Mouse (Mus musculus): ENCODE measurements around the gene Marveld2. TPM values are rescaled to one million over a fixed set of nuclear protein-coding genes. Genes with fewer than 3 reads are reported as not detected.
A peak's percentile ranks its signal among the peaks of the same experiment; 100 is the strongest.

The Marveld2 gene
- polyA plus RNA-seq, 1 experiment from 2014 or later: 20.8 TPM

DNA sequence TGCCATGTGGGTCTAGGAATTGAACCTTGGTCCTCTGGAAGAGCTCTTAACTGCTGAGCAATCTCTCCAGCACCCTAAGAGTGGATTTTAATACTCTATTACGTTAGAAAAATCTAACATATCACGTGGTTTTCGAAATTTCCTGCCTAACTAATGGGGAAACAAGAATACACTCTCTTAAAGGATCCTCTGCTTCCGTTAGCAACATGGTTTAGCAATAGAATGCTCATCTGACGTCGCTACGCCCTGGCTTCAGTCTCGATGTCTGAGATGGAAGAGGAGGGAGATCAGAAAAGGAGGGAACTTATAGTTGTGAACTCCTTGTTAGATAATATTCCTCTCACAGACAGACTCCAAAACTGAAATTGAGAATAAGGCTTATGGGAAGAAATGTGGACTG, 31.5 kb upstream of the Marveld2 start:
- Histone ChIP-seq H3K9ac (ENCODE audit: low read depth, low read length) (no peak overlapping the region), H3K36me3 (ENCODE audit: control insufficient read depth, insufficient read depth) (peaks cover 23% of the 10 kb centered on the region), H3K27me3 (replicated peaks; ENCODE audit: control insufficient read depth, insufficient read depth, low read length) (no peaks in the 10 kb centered on the region), H3K4me3 (ENCODE audit: low read depth, low read length) (no peak overlapping the region), H3K9me3 (ENCODE audit: control insufficient read depth) (no peaks in the 10 kb centered on the region), H3K4me1 (replicated peaks; ENCODE audit: control insufficient read depth, insufficient read depth, low read length) (no peaks in the 10 kb centered on the region), H3K4me2 (replicated peaks; ENCODE audit: low read depth) (no peak overlapping the region), H3K27ac (ENCODE audit: low read depth, low read length) (no peak overlapping the region)
- ATAC-seq: no peak
- 92% methylated on average over 8 of the region's 8 CpGs for WGBS
- no peak for TF ChIP-seq CTCF (IDR thresholded peaks at IDR 0.05; ENCODE audit: low read depth)

DNA sequence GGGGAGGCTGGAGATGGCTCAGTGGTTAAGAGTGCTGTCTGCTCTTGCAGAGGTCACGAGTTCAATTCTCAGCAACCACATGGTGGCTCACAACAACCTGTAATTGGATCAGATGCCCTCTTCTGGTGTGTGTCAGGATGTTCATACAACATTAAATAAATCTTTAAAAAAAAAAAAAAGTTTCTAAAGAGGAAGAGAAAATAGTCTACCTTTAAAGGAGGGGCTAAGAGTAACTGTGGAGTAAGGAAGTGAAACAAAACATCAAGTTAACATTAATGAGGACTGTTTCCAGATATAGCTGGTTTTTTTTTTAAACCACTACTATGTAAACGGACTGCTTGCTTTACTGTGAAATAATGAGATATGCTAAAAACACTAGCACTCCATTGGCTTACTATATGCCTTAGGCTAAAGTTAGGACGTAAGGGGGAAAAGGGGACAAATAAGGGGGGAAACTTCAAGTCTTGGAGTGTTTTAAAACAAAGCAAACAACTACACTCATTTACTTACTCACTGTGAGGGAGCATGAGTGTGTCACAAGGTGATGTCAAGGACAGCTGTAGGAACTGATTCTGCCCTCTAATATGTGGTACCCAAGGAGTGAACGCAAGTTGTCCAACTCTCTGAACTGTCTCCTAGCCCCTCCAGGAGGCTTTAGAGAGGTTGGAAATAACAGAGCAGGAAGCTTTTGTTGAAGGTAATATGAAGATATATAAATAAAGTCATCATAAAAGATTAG, 25.9 kb upstream of the Marveld2 start:
- peaks cover 53% of the 10 kb centered on the region for H3K36me3 ChIP-seq (ENCODE audit: control insufficient read depth, insufficient read depth)

DNA sequence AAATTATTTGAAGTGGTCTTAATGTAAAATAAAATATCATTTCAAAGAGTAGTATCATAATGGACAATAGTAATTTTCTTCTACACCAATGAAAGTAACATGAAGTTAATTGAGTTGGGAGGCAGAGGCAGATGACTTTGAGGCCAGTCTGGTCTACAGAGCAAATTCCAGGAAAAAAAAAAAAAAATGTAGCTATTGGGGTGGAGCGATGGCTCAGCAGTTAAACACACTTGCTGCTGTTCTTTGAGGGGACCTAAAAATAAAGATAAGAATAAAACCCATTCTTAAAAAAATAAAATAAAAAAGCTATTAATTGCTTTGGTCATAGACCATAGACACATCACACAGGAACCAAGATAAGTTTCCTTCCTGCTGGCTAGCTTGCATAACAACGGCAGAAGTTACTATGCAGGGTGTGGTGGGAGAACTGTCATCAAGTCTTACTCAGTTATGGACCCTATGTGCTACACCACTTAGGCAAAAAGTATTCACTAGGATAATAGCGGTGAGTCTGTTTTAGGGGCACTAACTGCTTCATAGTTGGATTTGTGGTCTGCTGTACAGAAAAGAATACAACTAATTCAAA, 17.4 kb upstream of the Marveld2 start:
- no peak overlapping the region for H3K4me3 ChIP-seq (ENCODE audit: low read depth, low read length)
- no peak overlapping the region for H3K4me2 ChIP-seq (replicated peaks; ENCODE audit: low read depth)
- no peaks in the 10 kb centered on the region for H3K27me3 ChIP-seq (replicated peaks; ENCODE audit: control insufficient read depth, insufficient read depth, low read length)
- H3K9ac ChIP-seq (ENCODE audit: low read depth, low read length): no peak overlapping the region
- WGBS: 81% methylated on average over 3 of the region's 3 CpGs
- TF ChIP-seq CTCF (IDR thresholded peaks at IDR 0.05; ENCODE audit: low read depth): no peak
- no peak for ATAC-seq
- peaks cover 61% of the 10 kb centered on the region for H3K36me3 ChIP-seq (ENCODE audit: control insufficient read depth, insufficient read depth)
- H3K4me1 ChIP-seq (replicated peaks; ENCODE audit: control insufficient read depth, insufficient read depth, low read length): no peaks in the 10 kb centered on the region
- no peak overlapping the region for H3K27ac ChIP-seq (ENCODE audit: low read depth, low read length)
- H3K9me3 ChIP-seq (ENCODE audit: control insufficient read depth): no peaks in the 10 kb centered on the region

More for the DNA sequence above, 25.9 kb upstream of the Marveld2 start:
- Histone ChIP-seq H3K27ac (ENCODE audit: low read depth, low read length) (no peak overlapping the region), H3K27me3 (replicated peaks; ENCODE audit: control insufficient read depth, insufficient read depth, low read length) (no peaks in the 10 kb centered on the region), H3K4me2 (replicated peaks; ENCODE audit: low read depth) (no peak overlapping the region), H3K9me3 (ENCODE audit: control insufficient read depth) (no peaks in the 10 kb centered on the region), H3K4me3 (ENCODE audit: low read depth, low read length) (no peak overlapping the region), H3K9ac (ENCODE audit: low read depth, low read length) (no peak overlapping the region), H3K4me1 (replicated peaks; ENCODE audit: control insufficient read depth, insufficient read depth, low read length) (no peaks in the 10 kb centered on the region)
- TF ChIP-seq CTCF (IDR thresholded peaks at IDR 0.05; ENCODE audit: low read depth): no peak
- 88% methylated on average over 4 of the region's 4 CpGs for WGBS
- ATAC-seq: no peak

DNA sequence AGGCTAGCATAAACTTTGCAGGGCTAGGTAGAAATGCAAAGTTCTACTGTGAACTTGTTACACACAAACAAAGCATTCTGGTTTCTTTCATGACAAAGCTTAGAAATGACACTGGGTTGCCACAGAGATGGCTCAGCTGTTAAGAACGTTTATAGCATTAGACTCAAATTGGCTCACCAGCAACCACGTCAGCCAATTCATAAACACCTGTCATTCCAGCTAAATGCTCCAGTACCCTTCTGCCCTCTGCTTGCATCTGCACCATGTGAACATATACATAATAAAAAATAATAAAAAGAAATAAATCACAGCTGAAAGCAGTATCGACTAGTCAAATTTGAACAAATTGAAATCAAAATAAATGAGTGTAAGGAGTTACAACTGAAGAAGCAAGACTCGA, 5.5 kb upstream of the Marveld2 start:
- Histone ChIP-seq H3K9ac (ENCODE audit: low read depth, low read length) (no peak overlapping the region), H3K4me1 (replicated peaks; ENCODE audit: control insufficient read depth, insufficient read depth, low read length) (no peaks in the 10 kb centered on the region), H3K4me2 (replicated peaks; ENCODE audit: low read depth) (no peak overlapping the region), H3K27ac (ENCODE audit: low read depth, low read length) (no peak overlapping the region), H3K4me3 (ENCODE audit: low read depth, low read length) (no peak overlapping the region), H3K9me3 (ENCODE audit: control insufficient read depth) (no peaks in the 10 kb centered on the region), H3K27me3 (replicated peaks; ENCODE audit: control insufficient read depth, insufficient read depth, low read length) (no peaks in the 10 kb centered on the region), H3K36me3 (ENCODE audit: control insufficient read depth, insufficient read depth) (peaks cover 52% of the 10 kb centered on the region)
- WGBS: 76% methylated on average over 4 of the region's 4 CpGs
- ATAC-seq: no peak
- no peak for TF ChIP-seq CTCF (IDR thresholded peaks at IDR 0.05; ENCODE audit: low read depth)

DNA sequence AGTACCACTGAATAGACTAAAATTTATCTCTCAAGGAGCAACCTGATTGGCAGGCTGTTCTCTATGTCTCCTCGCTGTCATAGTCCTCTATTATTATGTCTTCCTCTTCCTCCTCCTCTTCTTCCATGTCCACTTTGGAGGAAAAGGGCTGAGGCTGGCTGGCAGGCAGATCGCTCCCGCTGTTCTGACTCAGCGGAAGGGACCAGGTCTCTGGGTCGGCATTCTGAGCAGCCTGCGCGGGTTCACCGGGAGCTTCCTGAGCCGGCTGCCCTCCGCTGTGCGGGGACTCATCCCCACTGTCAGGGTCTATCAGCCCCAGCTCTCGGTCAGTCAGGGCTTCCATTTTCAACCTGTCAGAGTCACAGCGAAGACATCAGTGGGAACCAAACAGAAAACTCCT, 812 bp upstream of the Marveld2 start:
- no peak overlapping the region for H3K9ac ChIP-seq (ENCODE audit: low read depth, low read length)
- no peak overlapping the region for H3K4me3 ChIP-seq (ENCODE audit: low read depth, low read length)
- TF ChIP-seq CTCF (IDR thresholded peaks at IDR 0.05; ENCODE audit: low read depth): no peak
- no peak overlapping the region for H3K27ac ChIP-seq (ENCODE audit: low read depth, low read length)
- ATAC-seq: no peak
- peaks cover 22% of the 10 kb centered on the region for H3K36me3 ChIP-seq (ENCODE audit: control insufficient read depth, insufficient read depth)
- no peaks in the 10 kb centered on the region for H3K27me3 ChIP-seq (replicated peaks; ENCODE audit: control insufficient read depth, insufficient read depth, low read length)
- WGBS: 78% methylated on average over 13 of the region's 13 CpGs
- no peak overlapping the region for H3K4me2 ChIP-seq (replicated peaks; ENCODE audit: low read depth)
- no peaks in the 10 kb centered on the region for H3K4me1 ChIP-seq (replicated peaks; ENCODE audit: control insufficient read depth, insufficient read depth, low read length)
- no peaks in the 10 kb centered on the region for H3K9me3 ChIP-seq (ENCODE audit: control insufficient read depth)

DNA sequence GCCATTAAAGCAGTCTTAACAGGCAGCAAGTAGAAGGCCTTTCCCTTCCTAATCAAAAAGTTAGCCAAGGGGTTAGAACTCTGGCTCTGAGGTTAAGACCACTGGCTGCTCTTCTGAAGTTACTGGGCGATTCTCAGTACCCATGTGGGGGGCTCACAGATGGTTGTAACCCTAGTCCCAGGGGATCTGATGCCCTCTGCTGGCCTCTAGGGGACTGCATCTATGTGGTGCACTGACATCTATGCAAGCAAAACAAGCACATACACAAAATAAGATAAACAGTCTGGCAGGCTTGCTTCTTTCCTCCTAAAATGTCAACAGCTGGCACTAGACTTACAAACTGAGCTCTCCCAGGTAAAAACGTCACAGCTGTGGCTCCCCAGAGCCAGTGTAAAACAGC, 3.9 kb downstream of the Marveld2 start:
- no peaks in the 10 kb centered on the region for H3K4me1 ChIP-seq (replicated peaks; ENCODE audit: control insufficient read depth, insufficient read depth, low read length)
- ATAC-seq: no peak
- H3K27me3 ChIP-seq (replicated peaks; ENCODE audit: control insufficient read depth, insufficient read depth, low read length): no peaks in the 10 kb centered on the region
- peaks cover 24% of the 10 kb centered on the region; the same call in 1 of the 2 replicates for H3K36me3 ChIP-seq (ENCODE audit: control insufficient read depth, insufficient read depth)
- H3K9ac ChIP-seq (ENCODE audit: low read depth, low read length): no peak overlapping the region
- no peak overlapping the region for H3K27ac ChIP-seq (ENCODE audit: low read depth, low read length)
- peak; percentile 55 for TF ChIP-seq CTCF (IDR thresholded peaks at IDR 0.05; ENCODE audit: low read depth)
- no peaks in the 10 kb centered on the region for H3K9me3 ChIP-seq (ENCODE audit: control insufficient read depth)
- WGBS: 57% methylated on average over 2 of the region's 2 CpGs
- H3K4me2 ChIP-seq (replicated peaks; ENCODE audit: low read depth): no peak overlapping the region
- H3K4me3 ChIP-seq (ENCODE audit: low read depth, low read length): no peak overlapping the region
